Mouse (Mus musculus) liver, embryonic 16.5 days (tissue): ENCODE measurements around the gene Zfp663. TPM values are rescaled to one million over a fixed set of nuclear protein-coding genes. Genes with fewer than 3 reads are reported as not detected.

ENCODE experiments used
- ATAC-seq: fragments of 200-750 bp; cut with Nextera tagmentation; 2 replicates; pipeline ENCODE4 v1.8.0; 2017; ENCODE audit warnings: low read depth, mild to moderate bottlenecking, moderate number of reproducible peaks, moderate library complexity
- H3K27ac ChIP-seq: fragments of 300-500 bp; sonication (generic); 2 replicates; pipeline ENCODE4 v1.5.1; 2014; ENCODE audit warnings: mild to moderate bottlenecking, low read length
- H3K27me3 ChIP-seq: fragments of 300-500 bp; sonication (generic); 2 replicates; pipeline ENCODE4 v1.6.1; 2014; ENCODE audit warnings: low read depth, low read length, mixed read lengths; ENCODE audit not compliant: control insufficient read depth, insufficient read depth
- H3K36me3 ChIP-seq: fragments of 300-500 bp; sonication (generic); 2 replicates; pipeline ENCODE4 v1.6.1; 2014; ENCODE audit warnings: mild to moderate bottlenecking; ENCODE audit not compliant: control insufficient read depth, insufficient read depth
- H3K4me1 ChIP-seq: fragments of 300-500 bp; sonication (generic); 2 replicates; pipeline ENCODE4 v1.6.1; 2014; ENCODE audit warnings: low read depth, low read length, mixed read lengths; ENCODE audit not compliant: control insufficient read depth
- H3K4me2 ChIP-seq: fragments of 300-500 bp; sonication (generic); 2 replicates; pipeline ENCODE4 v1.6.1; 2014; ENCODE audit warnings: low read depth, low read length, mixed read lengths
- H3K4me3 ChIP-seq: fragments of 300-500 bp; sonication (generic); 2 replicates; pipeline ENCODE4 v1.5.1; 2014; ENCODE audit warnings: low read depth, mild to moderate bottlenecking, low read length
- H3K9ac ChIP-seq: fragments of 300-500 bp; sonication (generic); 2 replicates; pipeline ENCODE4 v1.6.1; 2014; ENCODE audit warnings: low read depth, low read length
- H3K9me3 ChIP-seq: fragments of 300-500 bp; sonication (generic); replicated peaks from 2 replicates; pipeline ENCODE4 v1.6.1; 2016; ENCODE audit warnings: low read length; ENCODE audit not compliant: control insufficient read depth
- WGBS: fragments of 180-500 bp; shearing (Covaris S2); extraction: QIAGEN DNeasy Blood & Tissue Kit; methylation state at CpG from one replicate; pipeline ENCODE4 v1.1.7; 2014; ENCODE audit not compliant: insufficient replicate concordance; 5-methylcytosine and 5-hydroxymethylcytosine counted together
- polyA plus RNA-seq: library from polyadenylated mRNA; unstranded; fragments of >200 nt; fragmentation: Nextera tagmentation; extraction: Ambion mirVana; gene quantifications from 2 replicates; pipeline ENCODE4 v1.2.1, GENCODE M21; 2015

The Zfp663 gene
- polyA plus RNA-seq, 1 experiment from 2014 or later = not detected

DNA sequence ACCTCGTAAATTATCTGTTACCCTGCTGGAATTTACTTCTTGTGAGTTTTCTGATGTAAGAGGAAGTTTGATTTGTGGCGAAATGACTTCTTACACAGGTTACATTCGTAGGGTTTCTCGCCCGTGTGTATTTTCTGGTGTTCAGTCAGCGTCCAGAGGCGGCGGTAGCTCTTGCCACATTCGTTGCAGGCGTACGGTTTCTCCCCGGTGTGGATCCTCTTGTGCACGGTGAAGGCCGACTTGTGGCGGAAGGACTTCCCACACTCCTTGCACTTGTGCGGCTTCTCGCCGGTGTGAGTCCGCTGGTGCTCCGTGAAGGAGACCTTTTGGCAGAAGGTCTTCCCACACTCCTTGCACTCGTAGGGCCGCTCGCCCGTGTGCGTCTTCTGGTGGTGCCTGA is 11.5 kb upstream of the Zfp663 start:
- no peaks in the 10 kb centered on the region for H3K27me3 ChIP-seq
- WGBS = 88% methylated on average over 25 of the region's 25 CpGs
- no peaks in the 10 kb centered on the region for H3K4me1 ChIP-seq
- peaks cover 29% of the 10 kb centered on the region for H3K36me3 ChIP-seq
- H3K27ac ChIP-seq = no peak overlapping the region
- ATAC-seq = no peak
- no peak overlapping the region for H3K4me3 ChIP-seq
- no peak overlapping the region for H3K4me2 ChIP-seq
- no peak overlapping the region for H3K9ac ChIP-seq
- peaks cover 5% of the 10 kb centered on the region; the same call in 1 of the 2 replicates for H3K9me3 ChIP-seq

DNA sequence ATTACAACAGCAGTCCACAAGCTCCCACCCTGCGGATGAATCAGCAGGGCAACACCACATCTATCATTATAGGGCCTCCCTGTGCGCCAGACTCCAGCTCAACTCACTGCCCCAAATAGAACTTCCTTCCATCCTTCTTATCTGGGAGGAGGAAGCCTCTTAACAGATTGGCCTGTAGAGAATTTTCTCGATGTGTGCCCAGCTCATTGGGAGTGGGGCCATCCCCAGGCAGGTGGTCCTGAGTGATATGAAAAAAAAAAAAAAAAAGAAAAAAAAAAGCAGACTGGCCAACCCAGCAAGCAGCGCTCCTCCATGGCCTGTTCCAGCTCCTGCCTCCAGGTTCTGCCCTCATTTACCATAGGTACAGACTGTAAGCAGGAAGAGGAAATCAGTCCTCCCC is 7.5 kb upstream of the Zfp663 start:
- no peaks in the 10 kb centered on the region for H3K27me3 ChIP-seq
- ATAC-seq = no peak
- H3K4me3 ChIP-seq = no peak overlapping the region
- H3K27ac ChIP-seq = no peak overlapping the region
- H3K4me2 ChIP-seq = no peak overlapping the region
- H3K4me1 ChIP-seq = no peaks in the 10 kb centered on the region
- WGBS = 24% methylated on average over 4 of the region's 4 CpGs
- H3K9ac ChIP-seq = no peak overlapping the region
- H3K36me3 ChIP-seq = peaks cover 13% of the 10 kb centered on the region
- peaks cover 5% of the 10 kb centered on the region; the same call in 1 of the 2 replicates for H3K9me3 ChIP-seq

DNA sequence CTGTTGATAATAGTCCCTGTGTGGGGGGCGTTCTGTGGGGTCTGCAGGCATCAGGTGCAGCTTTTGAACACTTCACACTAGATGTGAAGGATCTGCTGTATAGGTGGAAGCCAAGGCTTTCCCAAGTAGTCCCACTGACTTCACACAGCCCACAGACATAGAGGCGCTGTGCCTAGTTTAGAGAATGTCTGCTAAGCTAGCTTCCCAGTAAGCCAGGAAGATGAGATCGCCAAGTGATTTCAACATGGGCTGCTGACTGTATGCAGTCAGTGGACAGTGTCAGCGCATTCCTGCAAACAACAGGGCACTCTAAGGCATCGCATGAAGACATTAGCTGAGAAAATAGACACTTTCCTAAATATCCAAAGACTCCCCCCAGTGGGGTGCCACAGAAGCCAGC is 6.9 kb upstream of the Zfp663 start:
- 52% methylated on average over 5 of the region's 5 CpGs for WGBS
- H3K27me3 ChIP-seq = no peaks in the 10 kb centered on the region
- H3K27ac ChIP-seq = no peak overlapping the region
- H3K9ac ChIP-seq = no peak overlapping the region
- no peaks in the 10 kb centered on the region for H3K4me1 ChIP-seq
- H3K36me3 ChIP-seq = peaks cover 7% of the 10 kb centered on the region
- peaks cover 3% of the 10 kb centered on the region; the same call in 1 of the 2 replicates for H3K9me3 ChIP-seq
- ATAC-seq = no peak
- H3K4me2 ChIP-seq = no peak overlapping the region
- H3K4me3 ChIP-seq = no peak overlapping the region

DNA sequence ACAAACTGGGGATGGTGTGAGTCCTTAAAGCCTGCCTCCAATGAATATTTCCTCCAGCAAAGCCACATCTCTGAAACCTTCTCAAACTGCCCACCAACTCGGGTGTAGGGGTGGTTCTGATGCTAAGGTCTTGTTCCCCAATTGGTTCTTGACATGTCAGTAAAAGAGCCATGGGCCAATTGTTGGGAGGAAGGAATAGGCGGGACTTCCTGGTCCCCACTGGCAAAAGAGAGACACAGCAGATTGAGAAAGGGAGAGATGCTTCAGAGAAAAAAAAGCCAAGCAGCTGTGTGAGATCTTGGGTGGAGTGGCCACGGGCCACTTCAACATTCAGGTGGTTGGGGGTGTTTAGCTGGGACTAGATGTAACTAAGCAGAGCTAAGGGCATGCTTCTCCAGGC is 2.5 kb upstream of the Zfp663 start:
- no peaks in the 10 kb centered on the region for H3K36me3 ChIP-seq
- H3K9ac ChIP-seq = no peak overlapping the region
- ATAC-seq = no peak
- 16% methylated on average over 3 of the region's 3 CpGs for WGBS
- H3K4me3 ChIP-seq = no peak overlapping the region
- no peak overlapping the region for H3K4me2 ChIP-seq
- H3K9me3 ChIP-seq = no peaks in the 10 kb centered on the region
- H3K4me1 ChIP-seq = no peaks in the 10 kb centered on the region; the same call in 1 of the 2 replicates
- H3K27me3 ChIP-seq = peaks cover 5% of the 10 kb centered on the region
- no peak overlapping the region for H3K27ac ChIP-seq

DNA sequence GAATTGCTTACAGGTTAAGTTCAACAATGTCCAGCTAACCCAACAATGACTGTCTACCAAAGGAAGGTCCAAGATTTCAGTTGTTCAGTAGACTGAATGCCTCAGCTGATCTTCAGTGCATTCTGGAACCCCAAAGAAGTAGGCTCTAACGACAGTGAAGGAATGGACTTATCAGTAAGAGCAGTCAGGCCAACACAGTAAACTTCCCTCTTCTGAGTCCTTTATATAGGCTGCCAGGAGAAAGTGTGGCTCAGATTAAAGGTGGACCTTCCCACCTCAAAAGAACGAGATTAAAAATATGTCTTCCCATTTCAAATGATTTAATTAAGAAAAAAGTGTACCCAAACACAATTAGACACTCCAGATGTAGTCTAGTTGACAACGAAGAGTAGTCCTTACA is 1.8 kb upstream of the Zfp663 start:
- no peaks in the 10 kb centered on the region; the same call in 1 of the 2 replicates for H3K4me1 ChIP-seq
- H3K9me3 ChIP-seq = no peaks in the 10 kb centered on the region
- no peak overlapping the region for H3K9ac ChIP-seq
- H3K36me3 ChIP-seq = no peaks in the 10 kb centered on the region
- no peak overlapping the region for H3K27ac ChIP-seq
- 32% methylated on average over 3 of the region's 3 CpGs for WGBS
- peaks cover 5% of the 10 kb centered on the region for H3K27me3 ChIP-seq
- H3K4me2 ChIP-seq = no peak overlapping the region
- ATAC-seq = no peak
- H3K4me3 ChIP-seq = no peak overlapping the region

DNA sequence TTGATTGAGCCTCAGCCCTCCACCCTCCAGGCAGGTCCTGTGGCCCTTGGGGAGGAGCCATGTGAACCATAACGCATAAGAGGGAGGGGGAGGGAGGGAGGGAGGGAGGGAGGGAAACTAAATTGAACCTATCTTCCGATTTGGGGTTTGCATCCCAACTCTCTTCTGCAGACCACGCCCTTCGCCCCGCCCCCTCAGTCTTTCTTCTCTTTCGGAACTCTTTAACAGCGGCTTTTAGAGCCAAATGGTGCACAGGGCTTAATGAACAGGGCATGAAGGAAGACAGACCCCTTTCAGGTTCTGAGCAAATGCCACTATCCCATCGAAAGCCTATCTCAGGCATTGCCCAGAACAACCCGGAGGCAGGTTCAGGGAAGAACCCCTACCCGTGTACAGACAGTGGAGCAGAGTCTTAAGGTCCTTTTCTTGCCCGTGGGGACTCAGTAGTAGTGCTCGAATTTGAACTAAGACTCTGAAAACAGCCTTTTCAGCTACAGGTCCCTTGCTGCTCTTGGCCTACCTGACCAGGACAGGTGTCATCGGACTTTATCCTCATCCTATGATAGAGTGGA is 575 bp downstream of the Zfp663 start:
- H3K4me1 ChIP-seq = no peaks in the 10 kb centered on the region; the same call in 1 of the 2 replicates
- ATAC-seq = no peak
- H3K4me2 ChIP-seq = peak overlapping the region; percentile 33; the same call in 1 of the 2 replicates
- no peak overlapping the region for H3K9ac ChIP-seq
- H3K36me3 ChIP-seq = no peaks in the 10 kb centered on the region
- H3K4me3 ChIP-seq = peak overlapping the region; percentile 29; the same call in 1 of the 2 replicates
- H3K9me3 ChIP-seq = no peaks in the 10 kb centered on the region
- H3K27me3 ChIP-seq = peaks cover 5% of the 10 kb centered on the region
- WGBS = 1% methylated on average over 13 of the region's 13 CpGs
- no peak overlapping the region for H3K27ac ChIP-seq

DNA sequence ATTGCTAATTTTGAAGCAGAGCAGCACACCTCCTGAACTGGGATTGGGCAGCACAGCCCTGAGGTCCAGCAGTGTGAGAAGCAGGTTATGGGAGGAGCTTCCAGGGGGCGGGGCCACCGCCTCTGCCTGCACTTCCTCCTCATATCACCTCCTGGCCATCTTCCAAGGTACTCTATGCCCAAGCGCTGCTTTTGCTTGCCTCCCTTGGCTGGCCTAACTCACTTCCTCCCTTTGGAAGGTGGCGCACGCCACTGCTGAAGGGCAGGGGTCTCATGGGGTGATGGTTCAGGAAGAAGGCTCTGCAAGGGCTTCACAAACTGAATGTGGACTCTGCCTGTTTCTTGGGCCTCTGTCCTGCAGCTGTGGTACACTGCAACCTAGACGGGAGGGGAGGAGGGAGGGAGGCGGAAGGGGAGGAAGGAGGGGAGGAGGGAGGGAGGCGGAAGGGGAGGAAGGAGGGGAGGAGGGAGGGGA is 1.4 kb downstream of the Zfp663 start:
- Histone ChIP-seq H3K27me3 (peaks cover 5% of the 10 kb centered on the region), H3K9ac (no peak overlapping the region), H3K27ac (no peak overlapping the region), H3K9me3 (no peaks in the 10 kb centered on the region), H3K4me2 (no peak overlapping the region), H3K36me3 (no peaks in the 10 kb centered on the region), H3K4me3 (no peak overlapping the region), H3K4me1 (no peaks in the 10 kb centered on the region; the same call in 1 of the 2 replicates)
- WGBS = 3% methylated on average over 5 of the region's 8 CpGs
- ATAC-seq = peak; percentile 75

DNA sequence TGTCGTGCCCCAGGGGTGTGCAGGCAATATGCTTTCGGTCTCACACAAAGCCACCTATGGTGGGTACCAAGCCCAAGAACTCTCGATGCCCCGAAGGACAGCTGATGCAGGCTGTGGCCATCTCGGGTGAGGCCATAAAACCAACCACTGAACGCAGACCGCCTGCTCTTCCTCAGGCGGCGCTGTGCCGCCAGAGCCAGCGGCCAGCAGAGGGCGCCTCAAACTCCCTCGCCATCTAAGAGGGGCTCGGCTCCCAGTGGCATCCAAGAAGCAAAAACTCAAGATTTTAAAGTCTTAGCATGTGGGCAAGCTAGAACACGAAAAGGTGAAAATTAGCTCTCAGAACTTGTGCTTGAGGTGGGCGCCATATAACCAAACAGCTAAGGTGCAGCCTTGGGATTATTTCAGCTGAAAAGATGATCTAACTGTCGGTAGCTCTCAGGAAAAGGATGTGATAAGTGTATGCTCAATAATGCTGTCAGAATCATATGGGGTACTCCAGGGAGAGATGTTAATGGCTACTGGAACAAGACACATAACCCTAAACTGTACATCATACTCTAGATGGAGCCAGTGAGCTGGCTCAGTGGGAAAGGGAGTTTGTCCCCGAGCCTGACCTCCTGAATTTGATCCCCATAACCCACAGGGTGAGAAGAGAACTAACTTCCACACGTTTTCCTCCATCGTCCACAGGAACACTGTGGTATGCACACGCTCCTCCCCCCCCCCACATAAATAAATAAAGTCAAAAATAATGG is 4.0 kb downstream of the Zfp663 start:
- no peak overlapping the region for H3K4me2 ChIP-seq
- ATAC-seq = no peak
- no peaks in the 10 kb centered on the region for H3K36me3 ChIP-seq
- WGBS = 8% methylated on average over 21 of the region's 21 CpGs
- peaks cover 5% of the 10 kb centered on the region for H3K27me3 ChIP-seq
- no peak overlapping the region for H3K4me3 ChIP-seq
- H3K27ac ChIP-seq = no peak overlapping the region
- no peaks in the 10 kb centered on the region; the same call in 1 of the 2 replicates for H3K4me1 ChIP-seq
- H3K9me3 ChIP-seq = no peaks in the 10 kb centered on the region
- H3K9ac ChIP-seq = no peak overlapping the region

DNA sequence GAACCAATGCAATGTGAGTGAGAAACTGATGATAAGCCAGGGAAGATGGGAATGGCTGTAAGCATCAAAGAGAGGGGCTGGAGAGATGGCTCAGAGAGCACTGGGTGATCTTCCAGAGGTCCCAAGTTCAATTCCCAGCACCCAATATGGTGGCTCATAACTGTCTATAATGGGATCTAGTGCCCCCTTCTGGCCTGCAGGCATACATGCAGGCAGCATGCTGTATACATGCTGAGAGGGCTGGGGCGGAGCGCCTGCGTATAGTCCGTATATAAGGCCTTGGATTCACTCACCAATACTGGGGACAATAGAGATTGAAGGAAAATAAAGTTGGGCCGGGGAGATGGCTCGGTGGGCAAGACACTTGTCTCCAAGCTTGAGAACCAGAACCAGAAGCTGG is 5.2 kb downstream of the Zfp663 start:
- Histone ChIP-seq H3K4me1 (no peaks in the 10 kb centered on the region; the same call in 1 of the 2 replicates), H3K9ac (no peak overlapping the region), H3K4me2 (no peak overlapping the region), H3K27ac (no peak overlapping the region), H3K27me3 (no peaks in the 10 kb centered on the region; the same call in 1 of the 2 replicates), H3K4me3 (no peak overlapping the region), H3K36me3 (no peaks in the 10 kb centered on the region), H3K9me3 (no peaks in the 10 kb centered on the region)
- ATAC-seq = no peak
- WGBS = 79% methylated on average over 6 of the region's 6 CpGs
